Mouse (Mus musculus) thymus, adult 18-20 months (tissue): Measurements from ENCODE around the gene Tfg.

Experiments
- DNase-seq, 2 experiments: peaks; one replicate each; pipeline ENCODE4 v3.0.0; 2022; ENCODE audit warnings: mixed read lengths in 2 of 2

The Tfg gene

DNA sequence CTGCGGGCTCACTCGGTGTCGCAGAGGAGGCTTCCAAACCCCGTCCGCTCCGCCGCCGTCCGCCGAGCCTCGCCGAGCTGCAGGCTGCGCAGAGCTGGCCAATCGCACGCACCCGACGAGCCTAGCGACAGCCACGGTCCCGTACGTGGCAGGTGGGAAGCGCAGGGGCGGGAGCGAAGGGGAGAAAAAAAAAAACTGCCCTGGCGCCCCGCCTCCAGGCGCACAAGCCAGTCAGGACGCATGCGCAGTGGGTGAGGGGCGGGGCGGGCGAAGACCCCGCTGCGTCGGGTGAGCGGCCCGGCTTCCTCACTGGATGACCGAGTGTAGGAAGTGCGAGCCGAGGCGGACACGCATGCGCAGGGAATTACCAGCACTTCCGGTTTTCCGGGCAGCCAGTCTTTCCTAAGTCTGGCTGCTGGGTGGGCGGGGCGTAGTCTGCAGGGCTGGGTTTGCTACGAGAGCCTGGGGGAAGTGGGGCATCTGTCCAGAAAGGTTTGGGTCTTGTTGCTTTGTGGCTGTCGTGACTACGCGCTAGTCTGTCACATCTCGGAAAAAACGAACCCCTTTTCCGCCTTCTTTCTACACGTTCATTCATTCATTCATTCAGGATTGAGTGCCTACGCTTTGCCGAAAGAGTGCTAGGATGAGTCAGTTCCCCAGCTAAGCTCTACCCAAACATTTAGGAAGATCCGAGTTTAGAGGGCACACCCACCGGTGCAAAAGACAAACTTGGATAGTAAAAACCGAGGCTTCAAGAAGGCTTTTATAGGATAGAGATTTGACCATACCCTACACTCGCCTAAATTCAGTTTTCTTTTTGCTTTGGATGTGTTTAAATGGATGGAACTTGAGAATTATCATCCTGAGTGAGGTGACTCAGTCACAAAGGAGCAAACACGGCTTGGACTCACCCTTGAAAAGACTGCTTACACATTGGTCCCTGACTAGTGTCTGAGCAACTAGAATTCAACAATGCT, at the start of gene Tfg:
Gene Tfg (minus strand): TSS at position 227 of the 977 bp plus-strand sequence.
- DNase-seq: peak; percentile 98 to 99

DNA sequence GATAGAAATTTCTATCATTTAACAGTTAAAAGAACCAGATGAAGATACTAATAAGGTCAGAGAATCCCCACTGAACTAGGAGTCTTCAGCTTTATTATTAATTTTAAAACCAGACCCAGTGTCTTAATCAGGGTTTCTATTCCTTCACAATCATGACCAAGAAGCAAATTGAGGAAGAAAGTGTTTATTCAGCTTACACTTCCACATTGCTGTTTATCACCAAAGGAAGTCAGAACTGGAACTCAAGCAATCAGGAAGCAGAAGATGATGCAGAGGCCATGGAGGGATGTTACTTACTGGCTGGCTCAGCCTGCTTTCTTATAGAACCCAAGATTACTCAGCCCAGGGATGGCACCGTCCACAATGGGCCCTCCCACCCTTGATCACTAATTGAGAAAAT, 11.8 kb upstream of the Tfg start:
- DNase-seq: no peak

DNA sequence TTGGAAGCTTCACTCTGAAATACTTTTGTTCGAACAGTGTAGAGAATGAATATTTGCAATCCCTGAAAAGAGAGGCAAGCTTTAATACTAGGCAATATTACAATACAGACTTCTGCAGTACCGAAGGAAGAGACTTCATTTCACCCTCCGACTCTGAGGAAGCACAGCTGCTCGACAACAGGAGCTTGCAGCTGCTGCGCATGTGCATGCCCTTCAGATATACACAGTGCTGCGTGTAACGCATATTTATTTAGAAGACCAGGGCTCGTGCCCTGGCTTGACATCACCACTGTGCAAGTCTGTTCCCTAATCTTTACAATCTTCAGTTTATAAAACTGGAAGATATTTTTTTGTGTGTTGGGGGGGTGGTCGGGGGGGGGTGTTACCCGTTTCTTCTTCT, 7.7 kb upstream of the Tfg start:
- DNase-seq: no peak

DNA sequence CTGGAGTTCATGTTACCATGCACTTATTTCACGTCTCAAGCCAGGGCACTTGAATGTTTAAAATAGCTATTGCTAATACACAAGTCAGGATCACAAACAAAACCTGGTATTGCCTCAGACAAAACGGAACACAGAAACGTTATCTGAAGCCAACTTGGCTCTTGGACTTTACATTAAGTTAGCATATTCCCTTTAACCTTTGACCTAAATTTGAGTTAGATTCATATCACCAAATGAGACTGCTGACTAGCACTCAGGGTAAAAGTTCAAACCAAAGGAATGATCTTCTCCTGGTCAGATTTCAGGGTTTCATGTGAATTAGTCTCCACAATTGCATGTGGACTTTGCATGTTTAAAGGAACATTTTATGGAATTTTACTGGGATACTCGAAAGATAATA, 5.1 kb upstream of the Tfg start:
- no peak for DNase-seq

DNA sequence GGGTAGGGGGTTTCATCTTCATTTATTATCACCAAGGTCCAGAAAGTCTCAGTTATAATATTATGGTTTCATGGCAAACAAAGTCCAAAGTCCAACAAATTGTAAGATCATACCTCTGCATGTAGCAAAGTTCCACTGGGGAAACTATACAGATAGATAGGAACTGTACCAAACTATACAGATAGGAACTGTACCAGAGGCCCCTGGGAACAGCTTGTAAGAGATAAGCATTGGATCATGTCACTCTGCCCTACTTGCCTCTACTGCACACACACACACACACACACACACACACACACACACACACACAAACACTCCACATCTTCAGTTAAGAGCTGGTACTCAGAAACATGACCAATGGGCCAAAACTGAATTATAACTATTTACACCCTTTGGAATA, 1.8 kb upstream of the Tfg start:
- DNase-seq: no peak

DNA sequence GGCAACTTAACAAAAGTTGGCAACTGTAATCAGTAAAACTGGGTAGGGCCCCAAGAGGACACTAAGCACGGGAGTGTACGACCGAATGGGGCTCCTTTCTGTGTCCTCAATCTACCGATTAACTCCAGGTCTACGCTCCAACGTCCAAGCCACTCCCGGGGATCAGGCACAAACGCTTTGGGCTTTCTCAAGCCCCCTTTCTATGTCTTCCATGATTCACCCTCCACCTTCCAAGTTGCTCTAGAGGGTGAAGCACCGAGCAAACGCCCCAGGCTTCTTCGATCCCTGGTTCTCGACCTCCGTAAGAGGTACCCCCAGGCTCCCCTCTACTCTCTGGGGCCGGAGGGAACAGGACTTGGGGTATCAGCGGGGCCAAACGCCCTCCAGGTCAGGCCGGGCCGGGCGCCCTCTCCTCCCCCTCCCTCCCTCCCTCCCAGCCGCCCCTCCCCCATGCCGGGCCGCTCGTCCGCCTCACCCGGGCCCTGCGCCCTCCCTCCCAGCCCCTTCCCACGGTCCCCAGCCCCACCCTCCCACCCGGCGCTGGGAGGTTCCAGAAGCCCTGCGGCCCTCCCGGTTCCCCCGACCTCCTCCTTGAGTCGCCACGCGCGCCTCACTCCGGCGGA, 582 bp downstream of the Tfg start:
- DNase-seq: peak in 1 of 2 experiments; percentile 29

DNA sequence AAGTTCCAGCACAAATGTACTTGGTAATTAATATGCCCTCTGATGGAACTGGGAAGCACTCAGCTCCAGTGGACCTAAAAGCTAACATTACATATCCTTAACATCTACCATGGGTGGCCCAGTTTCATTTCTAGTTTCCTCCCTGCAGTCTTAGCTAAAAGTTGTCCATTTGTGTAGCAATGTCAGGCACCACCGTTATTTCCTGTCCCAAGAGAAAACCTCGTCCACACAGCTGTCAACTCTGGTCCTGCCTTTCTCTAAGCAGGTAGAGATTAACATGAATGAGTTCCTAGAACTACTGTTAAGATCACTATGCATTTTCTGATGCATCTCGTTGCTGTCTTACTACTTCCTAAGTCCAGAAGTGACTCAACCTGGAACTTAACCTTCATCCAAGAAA, 1.6 kb downstream of the Tfg start:
- no peak for DNase-seq

DNA sequence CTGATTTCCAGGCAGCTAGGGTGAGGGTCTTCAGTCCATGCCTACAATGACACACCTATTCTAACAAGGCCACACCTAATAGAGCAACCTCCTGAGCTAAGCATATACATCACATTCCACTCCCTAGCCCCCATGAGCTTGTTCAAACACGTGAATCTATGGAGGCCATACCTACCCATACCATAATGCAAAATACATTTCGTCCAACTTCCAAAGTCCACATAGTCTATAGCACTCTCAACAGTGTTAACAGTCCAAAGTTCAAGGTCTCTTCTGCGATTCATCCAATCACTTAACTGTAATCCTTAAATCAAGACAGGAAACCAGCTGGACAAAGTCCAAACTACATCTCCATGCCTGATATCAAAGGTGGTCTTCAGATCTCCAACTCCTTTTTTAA, 7.2 kb downstream of the Tfg start:
- no peak for DNase-seq

DNA sequence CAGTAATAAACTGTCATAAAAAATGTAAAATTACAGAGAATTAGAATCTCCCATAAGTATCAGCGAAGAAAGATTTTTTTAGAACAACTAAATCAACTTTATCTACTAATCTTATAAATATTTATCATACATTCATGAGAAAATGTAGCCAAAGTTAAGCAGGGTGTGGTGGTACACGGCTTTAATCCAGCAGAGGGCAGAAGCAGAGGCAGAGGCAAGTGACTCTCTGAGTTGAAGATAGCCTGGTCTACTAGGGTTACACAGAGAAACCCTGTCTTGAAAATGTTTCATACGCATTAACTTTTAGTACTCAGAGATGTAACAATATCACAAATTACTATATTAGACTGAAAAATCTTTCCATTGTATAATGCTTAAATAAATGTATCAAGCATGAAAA, 11.5 kb downstream of the Tfg start:
- DNase-seq: no peak

DNA sequence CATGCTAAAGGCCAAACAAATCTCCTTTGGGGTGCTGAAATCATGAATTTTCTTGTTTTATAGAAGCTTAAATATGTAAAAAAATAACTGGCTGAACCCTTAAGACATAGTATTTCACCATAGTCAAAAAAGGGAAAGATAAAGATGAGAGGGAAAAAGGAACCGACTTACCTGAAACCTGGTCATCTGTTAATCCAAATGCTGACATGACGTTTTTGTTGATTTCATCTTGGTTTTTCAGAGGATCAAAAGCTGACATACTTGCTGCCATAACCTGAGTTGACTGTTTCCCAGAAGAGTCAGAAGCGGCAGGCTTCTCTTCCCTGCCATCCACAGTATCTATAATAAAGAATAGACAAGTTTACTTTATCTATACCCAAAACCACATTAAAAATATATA, 16.4 kb downstream of the Tfg start:
- DNase-seq: no peak

DNA sequence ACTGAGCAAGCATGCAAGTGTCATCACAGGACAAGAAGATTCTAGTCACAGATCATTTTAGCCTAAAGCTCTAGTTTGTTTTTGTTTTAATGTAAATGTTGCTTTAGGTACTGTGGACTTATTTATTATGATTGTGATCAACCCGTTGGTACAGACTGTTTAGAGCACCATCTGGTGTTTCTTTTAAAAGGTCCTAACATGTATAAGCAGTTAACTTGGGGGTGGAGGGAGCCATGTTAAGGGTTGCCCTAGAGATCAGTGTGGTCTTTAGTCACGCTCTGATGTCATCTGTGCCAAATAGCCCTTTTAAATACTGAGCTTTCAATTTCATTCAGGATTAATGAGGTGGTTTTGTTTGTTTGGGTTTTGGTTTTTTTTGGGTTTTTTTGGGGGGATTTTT, 20.8 kb downstream of the Tfg start:
- DNase-seq: no peak

DNA sequence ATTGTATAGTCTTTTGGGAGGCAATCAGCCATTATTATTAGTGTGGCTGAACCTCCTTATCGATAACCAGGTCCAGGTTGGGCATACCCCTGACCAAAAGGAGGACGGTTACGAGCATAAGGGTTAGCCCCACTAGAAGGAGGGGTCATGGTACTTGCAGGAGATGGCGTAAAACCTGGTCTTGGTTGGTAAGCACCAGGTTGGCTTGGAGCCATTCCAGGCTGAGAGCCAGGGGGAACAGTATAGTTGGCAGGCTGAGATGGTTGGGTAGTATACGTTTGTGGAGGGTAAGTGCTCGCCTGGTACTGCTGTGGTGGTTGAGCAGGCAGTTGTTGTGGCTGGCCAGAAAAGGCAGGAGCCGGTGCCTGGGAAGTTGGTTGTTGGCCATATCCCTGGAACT, 26.5 kb downstream of the Tfg start:
- DNase-seq: no peak

DNA sequence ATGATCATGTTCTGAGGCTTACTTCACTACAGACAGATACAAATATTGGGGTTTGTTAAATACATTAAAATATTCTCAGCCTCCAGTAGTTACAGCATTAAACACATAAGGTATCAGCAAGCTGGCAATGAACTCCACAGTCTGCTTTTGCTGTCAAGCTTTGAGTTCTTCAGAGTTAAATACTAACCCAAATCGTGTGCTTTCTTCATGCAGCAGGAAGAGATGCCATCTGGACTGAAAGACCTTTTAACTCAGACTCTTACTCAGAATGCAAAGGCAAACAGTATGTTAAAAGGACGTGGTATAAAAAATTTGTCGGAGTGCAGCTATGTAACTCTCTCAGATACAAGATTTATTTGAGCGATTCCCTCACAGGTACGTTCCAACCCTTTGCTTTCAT, 30.5 kb downstream of the Tfg start:
- DNase-seq: no peak

DNA sequence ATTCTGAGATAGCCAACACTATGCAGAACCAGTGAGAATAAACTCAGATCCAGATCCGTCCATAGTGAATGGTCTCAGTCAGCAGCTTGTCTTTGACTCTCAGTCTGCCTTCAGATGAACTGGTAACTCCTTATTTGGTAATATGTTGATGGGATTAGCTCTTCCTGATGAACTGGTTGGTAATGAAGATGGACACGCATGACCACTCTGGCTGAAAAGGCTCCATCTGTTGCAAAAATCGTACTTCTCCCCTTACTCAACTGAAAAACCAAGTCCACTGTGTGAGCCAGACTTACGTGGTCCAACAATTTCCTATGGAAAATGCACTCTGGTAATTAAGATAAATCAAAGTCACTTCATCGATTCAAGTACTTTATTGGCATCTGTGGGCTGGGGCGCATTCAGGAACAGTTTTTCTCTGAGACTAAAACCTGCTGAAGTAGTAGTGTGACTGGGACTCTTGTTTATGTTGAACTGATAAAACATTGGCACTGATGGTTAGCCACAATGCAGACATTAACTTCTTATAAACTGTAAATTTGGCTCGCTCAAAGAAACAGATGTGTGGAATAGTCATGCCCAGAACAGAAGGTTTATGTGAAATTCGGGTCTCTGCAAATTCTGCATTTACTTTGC, 36.1 kb downstream of the Tfg start:
- DNase-seq: no peak

DNA sequence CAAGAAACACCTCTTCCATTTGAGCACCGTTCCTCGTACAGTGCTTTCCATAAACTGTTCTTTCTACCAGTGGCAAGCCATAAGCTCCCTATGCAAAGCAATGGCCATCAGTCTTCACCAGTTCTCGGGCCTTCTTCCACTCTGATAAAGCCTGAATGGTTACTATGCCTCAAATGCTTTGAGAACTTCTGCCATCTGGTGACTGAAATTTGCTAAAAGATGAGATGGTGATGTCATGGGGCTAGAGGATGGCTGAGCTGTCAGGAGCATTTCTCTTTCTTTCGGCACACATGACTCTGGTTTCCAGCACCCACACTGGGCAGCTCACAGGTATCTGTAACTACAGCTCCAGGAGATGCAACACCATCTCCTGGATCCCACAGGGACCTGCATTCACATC, 40.1 kb downstream of the Tfg start:
- DNase-seq: no peak

DNA sequence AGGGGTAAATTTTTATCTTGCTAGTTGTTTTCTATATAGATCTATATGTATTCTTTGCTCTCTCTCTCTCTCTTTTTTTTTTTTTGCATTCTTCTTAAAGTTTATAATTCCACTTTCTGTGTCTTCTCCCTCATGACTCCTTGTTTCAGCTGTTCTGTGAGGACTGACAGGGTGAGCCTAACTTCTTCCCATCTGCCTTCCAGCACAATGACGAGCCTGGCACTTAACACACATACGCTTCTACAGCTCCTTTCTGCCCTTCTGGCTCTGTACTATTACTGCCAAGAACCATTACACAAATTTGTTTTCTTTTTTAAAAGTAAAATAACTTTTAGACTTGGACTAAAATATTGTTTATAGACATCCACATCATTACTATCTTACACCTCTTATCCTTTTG, 43.8 kb downstream of the Tfg start:
- no peak for DNase-seq

DNA sequence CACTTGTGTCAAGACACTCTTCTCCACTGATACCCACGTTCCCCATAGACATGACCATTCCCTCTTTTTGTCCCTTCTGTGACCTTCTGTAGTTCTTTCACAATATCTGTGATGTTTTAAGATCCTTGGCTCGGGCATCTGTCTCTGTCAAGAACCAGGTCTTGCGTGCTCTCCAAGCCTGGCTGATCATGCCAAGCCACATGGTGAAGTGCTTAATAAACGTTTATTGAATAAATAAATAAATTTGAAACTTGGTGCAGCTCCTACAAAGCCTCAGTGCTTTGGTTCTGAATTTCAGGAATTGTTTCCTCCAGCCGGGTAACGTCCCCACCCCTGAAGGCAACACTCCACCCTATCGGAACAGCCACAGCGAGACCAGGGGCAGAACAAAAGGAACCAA, 46.3 kb downstream of the Tfg start:
- DNase-seq: no peak

DNA sequence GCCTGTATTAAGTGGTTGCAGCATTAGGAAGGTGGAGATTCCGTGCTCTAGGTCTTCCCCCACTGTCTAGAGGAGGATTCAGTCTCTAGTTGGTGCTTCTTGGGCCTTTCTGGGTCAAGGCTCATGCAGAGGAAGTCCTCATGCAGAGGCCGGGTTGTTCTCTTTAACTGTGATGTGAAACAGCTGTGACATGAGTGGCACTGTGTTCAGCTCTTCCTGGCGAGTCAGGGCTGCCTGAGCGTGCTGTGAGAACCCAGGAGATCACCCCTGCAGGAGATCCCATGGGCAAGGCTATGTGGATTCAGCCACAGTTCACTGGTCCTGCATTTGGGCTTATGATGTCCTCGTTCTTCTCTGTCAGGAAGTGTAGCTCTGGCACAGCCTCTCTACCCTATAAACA, 47.7 kb downstream of the Tfg start:
- DNase-seq: no peak

DNA sequence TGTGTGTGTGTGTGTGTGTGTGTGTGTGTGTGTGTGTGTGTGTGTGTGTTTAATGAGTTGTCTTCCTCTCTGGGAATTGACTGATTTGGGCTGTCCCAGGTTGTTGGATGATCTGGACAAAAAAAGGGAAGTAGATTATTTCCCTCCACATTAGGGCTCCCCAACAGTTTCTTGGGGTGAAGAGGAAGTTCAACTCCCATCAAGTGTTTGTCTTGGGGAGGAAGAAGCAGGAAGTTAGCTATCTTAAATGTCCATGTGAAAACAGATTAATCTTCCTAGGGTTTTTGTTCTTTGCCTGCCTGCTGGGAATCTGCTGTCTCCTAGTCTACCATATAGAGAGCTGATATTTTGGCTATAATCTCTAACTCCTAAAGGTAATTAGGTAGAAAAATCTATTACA, 58.4 kb downstream of the Tfg start:
- no peak for DNase-seq

DNA sequence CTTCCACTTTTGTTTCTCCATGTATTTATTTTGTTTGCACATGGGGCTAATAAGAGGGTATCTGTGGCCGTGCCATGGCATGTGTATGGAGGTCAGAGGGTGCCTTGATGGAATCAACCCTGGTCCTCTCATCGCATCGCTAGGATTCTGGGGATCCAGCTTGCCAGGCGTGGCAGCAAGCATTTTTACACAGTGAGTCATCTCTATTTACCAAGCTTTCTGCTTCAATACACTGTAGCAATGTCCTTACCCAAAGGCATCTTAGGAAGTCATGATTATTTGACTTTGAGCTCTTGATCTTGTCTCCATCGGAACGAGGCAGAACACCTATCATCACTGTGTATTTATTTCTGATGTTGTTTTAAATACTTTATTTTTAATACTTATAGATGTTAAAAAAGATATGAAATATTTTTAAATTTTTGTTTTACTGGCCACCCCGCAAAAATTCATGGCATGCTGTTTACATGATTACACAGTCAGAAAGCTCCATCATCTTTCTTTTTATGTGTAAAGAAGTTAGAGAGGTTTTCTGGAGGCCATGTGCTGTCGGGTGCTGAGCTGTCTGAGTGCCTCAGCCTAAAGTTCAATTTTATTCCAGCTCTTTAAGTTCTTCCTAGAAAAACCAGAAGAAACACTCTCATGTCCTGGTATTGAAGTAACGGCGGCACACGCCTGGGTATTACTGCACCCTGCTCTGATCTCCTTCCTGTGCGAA, 61.9 kb downstream of the Tfg start:
- DNase-seq: no peak

DNA sequence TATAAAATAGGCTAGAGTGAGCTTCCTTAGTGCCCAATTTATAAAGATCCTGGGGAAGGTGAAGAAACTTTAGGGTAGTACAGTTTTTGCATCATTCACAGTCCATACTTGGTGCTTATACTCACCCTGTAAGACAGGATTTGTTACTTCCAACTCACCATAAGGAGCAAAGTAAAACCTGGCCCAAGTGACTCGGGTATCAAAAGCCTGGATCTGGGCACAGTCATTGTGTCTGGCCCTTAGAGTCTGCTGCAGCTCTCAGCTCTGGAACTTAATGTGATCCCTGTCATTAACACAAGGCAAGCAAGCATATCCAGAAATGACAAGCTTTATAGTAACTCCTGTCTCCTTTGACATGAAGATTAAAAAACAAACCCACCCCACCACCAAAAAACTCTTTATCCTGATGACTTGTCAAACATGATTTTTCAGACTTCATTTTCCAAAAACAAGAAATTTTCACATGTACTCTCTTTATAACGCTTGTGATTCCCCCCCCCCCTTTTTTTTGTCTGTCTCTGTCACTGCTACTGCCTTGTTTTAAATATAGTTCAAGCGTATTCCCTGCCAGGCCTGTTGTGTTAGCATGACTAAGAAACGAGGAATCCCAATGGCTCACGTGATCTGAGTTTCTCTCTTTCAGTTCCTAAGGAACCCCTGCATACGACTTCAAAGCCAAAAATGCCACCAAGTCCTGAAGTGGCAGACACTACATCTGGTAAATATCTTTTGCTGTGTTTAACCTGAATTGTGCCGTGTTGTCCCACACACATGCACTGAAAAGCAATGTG, 70.7 kb downstream of the Tfg start:
- no peak for DNase-seq

DNA sequence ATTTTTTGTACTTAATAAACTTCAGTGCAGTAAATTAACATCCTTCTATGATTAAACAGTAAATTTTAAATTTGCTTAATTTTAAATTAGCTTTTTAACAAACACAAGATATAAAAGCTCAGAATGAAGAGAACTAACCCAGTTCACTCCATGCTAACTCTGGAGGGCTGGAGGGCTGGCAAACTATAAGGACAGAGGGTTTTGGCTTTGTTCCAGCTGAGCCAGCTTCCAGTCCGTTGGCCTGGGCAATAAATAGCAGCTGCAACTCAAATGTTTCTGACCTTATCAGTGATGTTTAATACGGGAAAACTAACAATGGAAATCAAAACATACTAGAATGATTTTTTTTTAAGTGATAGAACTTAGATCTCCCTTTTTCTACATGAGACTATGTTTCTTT, 72.0 kb downstream of the Tfg start:
- no peak for DNase-seq
